Comparison of ENCODE assay signal across 19 mouse cellular contexts in genomic region chr3:83771160-83771869, GRCm38 (mm10). TPM values are rescaled to one million over a fixed set of nuclear protein-coding genes. Genes with fewer than 3 reads are reported as not detected.
DNase-seq lines count a peak whose midpoint lies in the region; ATAC-seq lines count a peak whose summit lies in the region.
"Had no signal": no experiment of that assay in that cellular context is flagged by ENCODE, and none has a peak within 500 bp of the region (broad histone marks: within the 10 kb centered on the region; RNA-seq: fewer than 3 reads in every experiment).

No protein-coding gene starts in this region.

- peak overlapping the region; percentile 14; the same call in 1 of the 2 replicates for H3K4me2 ChIP-seq in embryonic facial prominence, embryonic 13.5 days
- H3K4me2 ChIP-seq in embryonic facial prominence, embryonic 14.5 days (ENCODE audit: low read depth, low read length), result 0 out of 2 replicates have a peak overlapping the region, but pooled peaks have one; percentile 1
- no peak overlapping the region for H3K4me2 ChIP-seq in liver, embryonic 11.5 days
- H3K4me2 ChIP-seq in liver, embryonic 15.5 days, result no peak overlapping the region
- H3K4me2 ChIP-seq: forebrain, embryonic 15.5 days; hindbrain, embryonic 13.5 days had no signal

- no peaks in the 10 kb centered on the region for H3K9me3 ChIP-seq in embryonic facial prominence, embryonic 13.5 days
- no peaks in the 10 kb centered on the region for H3K9me3 ChIP-seq in embryonic facial prominence, embryonic 14.5 days (ENCODE audit: control insufficient read depth, low read length)
- no peaks in the 10 kb centered on the region for H3K9me3 ChIP-seq in liver, embryonic 11.5 days (ENCODE audit: control insufficient read depth, low read length)
- no peaks in the 10 kb centered on the region for H3K9me3 ChIP-seq in liver, embryonic 15.5 days (replicated peaks)
- H3K9me3 ChIP-seq: forebrain, embryonic 15.5 days; heart, embryonic 10.5 days; hindbrain, embryonic 13.5 days had no signal

- no peak for ATAC-seq in embryonic facial prominence, embryonic 13.5 days (ENCODE audit: insufficient number of reproducible peaks, insufficient read depth, low FRiP score, low TSS enrichment, low read depth)
- no peak for ATAC-seq in embryonic facial prominence, embryonic 14.5 days (ENCODE audit: low read depth)
- ATAC-seq in liver, embryonic 11.5 days (replicated peaks; ENCODE audit: low FRiP score), result peak; percentile 56
- peak; percentile 66 for ATAC-seq in liver, embryonic 15.5 days (ENCODE audit: insufficient read depth)
- ATAC-seq: forebrain, embryonic 15.5 days; hindbrain, postnatal 0 days had no signal

- H3K36me3 ChIP-seq in embryonic facial prominence, embryonic 13.5 days, result peaks cover 52% of the 10 kb centered on the region
- H3K36me3 ChIP-seq in embryonic facial prominence, embryonic 14.5 days (ENCODE audit: control insufficient read depth, insufficient read depth, low read length), result peaks cover 58% of the 10 kb centered on the region
- H3K36me3 ChIP-seq in liver, embryonic 11.5 days (ENCODE audit: control insufficient read depth, insufficient read depth, low read length), result no peaks in the 10 kb centered on the region
- no peaks in the 10 kb centered on the region for H3K36me3 ChIP-seq in liver, embryonic 15.5 days (replicated peaks)
- H3K36me3 ChIP-seq: forebrain, embryonic 15.5 days; heart, embryonic 10.5 days had no signal

- no peak overlapping the region for H3K27ac ChIP-seq in embryonic facial prominence, embryonic 13.5 days
- no peak overlapping the region for H3K27ac ChIP-seq in embryonic facial prominence, embryonic 14.5 days (replicated peaks; ENCODE audit: low read depth, low read length)
- H3K27ac ChIP-seq in liver, embryonic 11.5 days (ENCODE audit: low read depth, low read length), result no peak overlapping the region
- H3K27ac ChIP-seq in liver, embryonic 15.5 days (replicated peaks), result no peak overlapping the region
- H3K27ac ChIP-seq: forebrain, embryonic 15.5 days; heart, embryonic 10.5 days; hindbrain, embryonic 13.5 days; hindbrain, postnatal 0 days had no signal

- no peak overlapping the region for H3K9ac ChIP-seq in embryonic facial prominence, embryonic 13.5 days
- no peak overlapping the region for H3K9ac ChIP-seq in embryonic facial prominence, embryonic 14.5 days (ENCODE audit: low read depth, low read length)
- no peak overlapping the region for H3K9ac ChIP-seq in liver, embryonic 11.5 days (ENCODE audit: low read depth, low read length)
- no peak overlapping the region for H3K9ac ChIP-seq in liver, embryonic 15.5 days
- H3K9ac ChIP-seq: forebrain, embryonic 15.5 days; hindbrain, embryonic 13.5 days had no signal

- H3K4me3 ChIP-seq in embryonic facial prominence, embryonic 13.5 days, result no peak overlapping the region
- no peak overlapping the region for H3K4me3 ChIP-seq in embryonic facial prominence, embryonic 14.5 days (ENCODE audit: low read depth, low read length)
- H3K4me3 ChIP-seq in liver, embryonic 11.5 days (ENCODE audit: low read depth, low read length), result no peak overlapping the region
- no peak overlapping the region for H3K4me3 ChIP-seq in liver, embryonic 15.5 days (replicated peaks)
- H3K4me3 ChIP-seq: forebrain, embryonic 15.5 days; heart, embryonic 10.5 days; hindbrain, embryonic 13.5 days had no signal

- H3K4me1 ChIP-seq in embryonic facial prominence, embryonic 13.5 days, result peaks cover 68% of the 10 kb centered on the region
- H3K4me1 ChIP-seq in embryonic facial prominence, embryonic 14.5 days (ENCODE audit: control insufficient read depth, insufficient read depth, low read length), result peaks cover 9% of the 10 kb centered on the region; the same call in 1 of the 2 replicates
- no peaks in the 10 kb centered on the region for H3K4me1 ChIP-seq in liver, embryonic 11.5 days (replicated peaks; ENCODE audit: control insufficient read depth, insufficient read depth, low read length)
- no peaks in the 10 kb centered on the region; the same call in 1 of the 2 replicates for H3K4me1 ChIP-seq in liver, embryonic 15.5 days (replicated peaks)

- H3K27me3 ChIP-seq in embryonic facial prominence, embryonic 13.5 days, result no peaks in the 10 kb centered on the region
- no peaks in the 10 kb centered on the region for H3K27me3 ChIP-seq in embryonic facial prominence, embryonic 14.5 days (replicated peaks; ENCODE audit: control insufficient read depth, insufficient read depth, low read length)
- H3K27me3 ChIP-seq in liver, embryonic 11.5 days (replicated peaks; ENCODE audit: control insufficient read depth, insufficient read depth, low read length), result peaks cover 25% of the 10 kb centered on the region
- peaks cover 30% of the 10 kb centered on the region for H3K27me3 ChIP-seq in liver, embryonic 15.5 days
- H3K27me3 ChIP-seq: forebrain, embryonic 15.5 days had no signal

- DNase-seq in embryonic facial prominence, embryonic 14.5 days (ENCODE audit: low spot score), result no peak
- DNase-seq in liver, embryonic 11.5 days (ENCODE audit: low spot score), result no peak
- DNase-seq in right cerebral cortex, postnatal 36 days (ENCODE audit: low spot score in 2 of 2), result no peak
- DNase-seq in urinary bladder, adult 2 months (ENCODE audit: low spot score), result no peak
- no peak for DNase-seq in cerebellum, postnatal 25 days
- DNase-seq: adrenal gland, adult 8-10 months; adrenal gland, postnatal 36 days; cerebellum, adult 2 months; cerebellum, postnatal 10 days; embryo, embryonic 11 days; gastrocnemius, postnatal 10 days; heart, adult 18-20 months; heart, postnatal 10 days had no signal

- 87% methylated on average over 10 of the region's 10 CpGs for WGBS in embryonic facial prominence, embryonic 13.5 days
- 87% methylated on average over 10 of the region's 10 CpGs for WGBS in embryonic facial prominence, embryonic 14.5 days
- 86% methylated on average over 10 of the region's 10 CpGs for WGBS in liver, embryonic 11.5 days
- 63% methylated on average over 10 of the region's 10 CpGs for WGBS in liver, embryonic 15.5 days (ENCODE audit: insufficient replicate concordance)

RNA-seq across cellular contexts. Expression of gene Sfrp2, which starts 5.2 kb away (rescaled TPM):
- polyA plus RNA-seq in embryonic facial prominence, embryonic 13.5 days (2015; fragmentation: Nextera tagmentation; extraction: Ambion mirVana), result 326 and 399 TPM in 2 replicates
- 605 and 677 TPM in 2 replicates for polyA plus RNA-seq in embryonic facial prominence, embryonic 14.5 days (2014; fragmentation: Nextera tagmentation; extraction: Ambion mirVana)
- polyA plus RNA-seq in liver, embryonic 11.5 days (2014; fragmentation: Nextera tagmentation; extraction: Ambion mirVana), result 26.4 and 27.7 TPM in 2 replicates
- 2.4 and 4.1 TPM in 2 replicates for polyA plus RNA-seq in liver, embryonic 15.5 days (2015; fragmentation: Nextera tagmentation; extraction: Ambion mirVana)
- polyA plus RNA-seq in urinary bladder, adult 2 months (2012; rRNA removed), result 29.8 and 42.4 TPM in 2 replicates

Comparison
In these comparisons a context has a peak if more than half of its experiments do, and no peak if none do; other contexts are left out.
1. ATAC-seq: peak in liver, embryonic 11.5 days (single experiment) and liver, embryonic 15.5 days (single experiment); none in embryonic facial prominence, embryonic 13.5 days (single experiment) and embryonic facial prominence, embryonic 14.5 days (single experiment).
2. H3K4me2 ChIP-seq: peak in embryonic facial prominence, embryonic 13.5 days (single experiment) and embryonic facial prominence, embryonic 14.5 days (single experiment); none in liver, embryonic 11.5 days (single experiment) and liver, embryonic 15.5 days (single experiment).